Mouse (Mus musculus) common myeloid progenitor, adult 5-6 weeks (primary cell): ENCODE measurements around the gene Klhl31. TPM values are rescaled to one million over a fixed set of nuclear protein-coding genes. Genes with fewer than 3 reads are reported as not detected.
A peak's percentile ranks its signal among the peaks of the same experiment; 100 is the strongest.

Experiments used
- ATAC-seq: replicated peaks from 2 replicates; pipeline ENCODE4 v1.8.0; 2016; ENCODE audit warnings: low read depth, mild to moderate bottlenecking, moderate TSS enrichment, inconsistent platforms; ENCODE audit not compliant: poor library complexity, severe bottlenecking
- total RNA-seq: library from RNA; stranded (forward); fragments of 200-1000, 187-1606 nt; gene quantifications from 2 replicates; pipeline ENCODE4 v1.2.3, GENCODE M21; 2017

The Klhl31 gene
- not detected in 2 replicates for total RNA-seq

- no peak for ATAC-seq
These were observed at the start of gene Klhl31 for GRCm38 (mm10) chr9:77636450-77636951. Klhl31 (plus strand) TSS chr9:77636500.

- no peak for ATAC-seq
These were observed 49.3 kb upstream of the Klhl31 start for GRCm38 (mm10) chr9:77586806-77587591.

- ATAC-seq, result no peak
These were observed 48.7 kb upstream of the Klhl31 start for GRCm38 (mm10) chr9:77587616-77588015.

GRCm38 (mm10) chr9:77589496-77589895, 46.8 kb upstream of the Klhl31 start:
- no peak for ATAC-seq

- peak; percentile 52; the same call in 1 of the 2 replicates for ATAC-seq
These were observed 43.9 kb upstream of the Klhl31 start for GRCm38 (mm10) chr9:77592423-77592822.

GRCm38 (mm10) chr9:77595006-77595626, 41.2 kb upstream of the Klhl31 start:
- no peak for ATAC-seq

GRCm38 (mm10) chr9:77596355-77596754, 39.9 kb upstream of the Klhl31 start:
- ATAC-seq, result peak; percentile 86

- ATAC-seq, result no peak
These were observed 37.7 kb upstream of the Klhl31 start for GRCm38 (mm10) chr9:77598560-77598959.

GRCm38 (mm10) chr9:77602302-77603266, 33.7 kb upstream of the Klhl31 start:
- ATAC-seq, result no peak

GRCm38 (mm10) chr9:77603965-77604509, 32.3 kb upstream of the Klhl31 start:
- no peak for ATAC-seq

- ATAC-seq, result peak; percentile 87
These were observed 29.0 kb upstream of the Klhl31 start for GRCm38 (mm10) chr9:77607295-77607694.

- ATAC-seq, result peak; percentile 60; the same call in 1 of the 2 replicates
These were observed 28.5 kb upstream of the Klhl31 start for GRCm38 (mm10) chr9:77607840-77608239.

GRCm38 (mm10) chr9:77610811-77611210, 25.5 kb upstream of the Klhl31 start:
- no peak for ATAC-seq

GRCm38 (mm10) chr9:77612349-77612748, 24.0 kb upstream of the Klhl31 start:
- no peak for ATAC-seq

- no peak for ATAC-seq
These were observed 20.4 kb upstream of the Klhl31 start for GRCm38 (mm10) chr9:77615868-77616267.

GRCm38 (mm10) chr9:77616796-77617195, 19.5 kb upstream of the Klhl31 start:
- ATAC-seq, result no peak

GRCm38 (mm10) chr9:77617751-77618150, 18.5 kb upstream of the Klhl31 start:
- no peak for ATAC-seq

- no peak for ATAC-seq
These were observed 17.9 kb upstream of the Klhl31 start for GRCm38 (mm10) chr9:77618392-77618791.

- no peak for ATAC-seq
These were observed 16.2 kb upstream of the Klhl31 start for GRCm38 (mm10) chr9:77620077-77620476.

GRCm38 (mm10) chr9:77620482-77620881, 15.8 kb upstream of the Klhl31 start:
- no peak for ATAC-seq
